Mouse (Mus musculus): ENCODE measurements around the gene Ppp1r35. TPM values are rescaled to one million over a fixed set of nuclear protein-coding genes. Genes with fewer than 3 reads are reported as not detected.

The Ppp1r35 gene
- polyA plus RNA-seq, 1 experiment from 2014 or later = 61.4 TPM

GRCm38 (mm10) chr5:137788946-137789531, 10.4 kb downstream of the Ppp1r35 start:
- 94% methylated on average over 2 of the region's 2 CpGs for WGBS
- no peak overlapping the region for H3K9ac ChIP-seq (ENCODE audit: low read length)

GRCm38 (mm10) chr5:137791553-137791952, 12.9 kb downstream of the Ppp1r35 start:
- DNase-seq (ENCODE audit: low spot score) (no peak), ATAC-seq (ENCODE audit: insufficient number of reproducible peaks, low FRiP score, low TSS enrichment, low read depth) (no peak)
- Histone ChIP-seq H3K4me1 (ENCODE audit: control insufficient read depth, insufficient read depth, low read length) (no peaks in the 10 kb centered on the region), H3K9ac (ENCODE audit: low read length) (no peak overlapping the region), H3K27me3 (ENCODE audit: control insufficient read depth, insufficient read depth, low read length) (no peaks in the 10 kb centered on the region), H3K9me3 (ENCODE audit: control insufficient read depth, low read length) (no peaks in the 10 kb centered on the region), H3K4me2 (ENCODE audit: low read depth, severe bottlenecking) (no peak overlapping the region), H3K27ac (replicated peaks; ENCODE audit: low read depth, low read length) (no peak overlapping the region), H3K4me3 (ENCODE audit: low read depth, low read length) (no peak overlapping the region), H3K36me3 (ENCODE audit: control insufficient read depth, insufficient read depth, low read length) (no peaks in the 10 kb centered on the region)

More at GRCm38 (mm10) chr5:137788946-137789531, 10.4 kb downstream of the Ppp1r35 start:
- Histone ChIP-seq H3K4me1 (ENCODE audit: control insufficient read depth, insufficient read depth, low read length) (peaks cover 12% of the 10 kb centered on the region), H3K4me3 (ENCODE audit: low read depth, low read length) (no peak overlapping the region), H3K36me3 (ENCODE audit: control insufficient read depth, insufficient read depth, low read length) (peaks cover 3% of the 10 kb centered on the region; the same call in 1 of the 2 replicates), H3K4me2 (ENCODE audit: low read depth, severe bottlenecking) (no peak overlapping the region), H3K9me3 (ENCODE audit: control insufficient read depth, low read length) (no peaks in the 10 kb centered on the region), H3K27ac (replicated peaks; ENCODE audit: low read depth, low read length) (no peak overlapping the region), H3K27me3 (ENCODE audit: control insufficient read depth, insufficient read depth, low read length) (no peaks in the 10 kb centered on the region)
- DNase-seq (ENCODE audit: low spot score) = no peak
- no peak for ATAC-seq (ENCODE audit: insufficient number of reproducible peaks, low FRiP score, low TSS enrichment, low read depth)

- no peak overlapping the region for H3K4me3 ChIP-seq (ENCODE audit: low read depth, low read length)
- H3K9me3 ChIP-seq (ENCODE audit: control insufficient read depth, low read length) = no peaks in the 10 kb centered on the region
- ATAC-seq (ENCODE audit: insufficient number of reproducible peaks, low FRiP score, low TSS enrichment, low read depth) = no peak
- 92% methylated on average over 3 of the region's 3 CpGs for WGBS
- DNase-seq (ENCODE audit: low spot score) = no peak
- H3K4me1 ChIP-seq (ENCODE audit: control insufficient read depth, insufficient read depth, low read length) = no peaks in the 10 kb centered on the region
- H3K4me2 ChIP-seq (ENCODE audit: low read depth, severe bottlenecking) = no peak overlapping the region
- H3K27me3 ChIP-seq (ENCODE audit: control insufficient read depth, insufficient read depth, low read length) = no peaks in the 10 kb centered on the region
- no peak overlapping the region for H3K27ac ChIP-seq (replicated peaks; ENCODE audit: low read depth, low read length)
- no peaks in the 10 kb centered on the region for H3K36me3 ChIP-seq (ENCODE audit: control insufficient read depth, insufficient read depth, low read length)
- no peak overlapping the region for H3K9ac ChIP-seq (ENCODE audit: low read length)
Observed at GRCm38 (mm10) chr5:137796606-137797005, 18.0 kb downstream of the Ppp1r35 start.

GRCm38 (mm10) chr5:137800917-137801316, 22.3 kb downstream of the Ppp1r35 start:
- Histone ChIP-seq H3K27me3 (ENCODE audit: control insufficient read depth, insufficient read depth, low read length) (no peaks in the 10 kb centered on the region), H3K9ac (ENCODE audit: low read length) (no peak overlapping the region), H3K4me3 (ENCODE audit: low read depth, low read length) (no peak overlapping the region), H3K4me1 (ENCODE audit: control insufficient read depth, insufficient read depth, low read length) (no peaks in the 10 kb centered on the region), H3K27ac (replicated peaks; ENCODE audit: low read depth, low read length) (no peak overlapping the region), H3K4me2 (ENCODE audit: low read depth, severe bottlenecking) (no peak overlapping the region), H3K9me3 (ENCODE audit: control insufficient read depth, low read length) (no peaks in the 10 kb centered on the region), H3K36me3 (ENCODE audit: control insufficient read depth, insufficient read depth, low read length) (no peaks in the 10 kb centered on the region)
- ATAC-seq (ENCODE audit: insufficient number of reproducible peaks, low FRiP score, low TSS enrichment, low read depth) (no peak), DNase-seq (ENCODE audit: low spot score) (no peak)
- WGBS = 78% methylated on average over 3 of the region's 3 CpGs

- no peaks in the 10 kb centered on the region for H3K27me3 ChIP-seq (ENCODE audit: control insufficient read depth, insufficient read depth, low read length)
- no peaks in the 10 kb centered on the region for H3K9me3 ChIP-seq (ENCODE audit: control insufficient read depth, low read length)
- no peak overlapping the region for H3K4me2 ChIP-seq (ENCODE audit: low read depth, severe bottlenecking)
- DNase-seq (ENCODE audit: low spot score) (no peak), ATAC-seq (ENCODE audit: insufficient number of reproducible peaks, low FRiP score, low TSS enrichment, low read depth) (no peak)
- no peaks in the 10 kb centered on the region for H3K36me3 ChIP-seq (ENCODE audit: control insufficient read depth, insufficient read depth, low read length)
- no peak overlapping the region for H3K4me3 ChIP-seq (ENCODE audit: low read depth, low read length)
- 76% methylated on average over 1 of the region's 1 CpGs for WGBS
- no peak overlapping the region for H3K9ac ChIP-seq (ENCODE audit: low read length)
- no peak overlapping the region for H3K27ac ChIP-seq (replicated peaks; ENCODE audit: low read depth, low read length)
- H3K4me1 ChIP-seq (ENCODE audit: control insufficient read depth, insufficient read depth, low read length) = no peaks in the 10 kb centered on the region
Observed at GRCm38 (mm10) chr5:137806158-137806557, 27.5 kb downstream of the Ppp1r35 start.

GRCm38 (mm10) chr5:137808316-137808715, 29.7 kb downstream of the Ppp1r35 start:
- DNase-seq (ENCODE audit: low spot score) = no peak
- 84% methylated on average over 5 of the region's 5 CpGs for WGBS
- H3K4me1 ChIP-seq (ENCODE audit: control insufficient read depth, insufficient read depth, low read length) = no peaks in the 10 kb centered on the region
- ATAC-seq (ENCODE audit: insufficient number of reproducible peaks, low FRiP score, low TSS enrichment, low read depth) = no peak
- no peak overlapping the region for H3K27ac ChIP-seq (replicated peaks; ENCODE audit: low read depth, low read length)
- no peaks in the 10 kb centered on the region for H3K9me3 ChIP-seq (ENCODE audit: control insufficient read depth, low read length)
- H3K9ac ChIP-seq (ENCODE audit: low read length) = no peak overlapping the region
- no peak overlapping the region for H3K4me3 ChIP-seq (ENCODE audit: low read depth, low read length)
- H3K27me3 ChIP-seq (ENCODE audit: control insufficient read depth, insufficient read depth, low read length) = no peaks in the 10 kb centered on the region
- H3K4me2 ChIP-seq (ENCODE audit: low read depth, severe bottlenecking) = no peak overlapping the region
- no peaks in the 10 kb centered on the region for H3K36me3 ChIP-seq (ENCODE audit: control insufficient read depth, insufficient read depth, low read length)

GRCm38 (mm10) chr5:137817466-137818222, 39.0 kb downstream of the Ppp1r35 start:
- Histone ChIP-seq H3K4me1 (ENCODE audit: control insufficient read depth, insufficient read depth, low read length) (no peaks in the 10 kb centered on the region), H3K4me2 (ENCODE audit: low read depth, severe bottlenecking) (no peak overlapping the region), H3K9me3 (ENCODE audit: control insufficient read depth, low read length) (no peaks in the 10 kb centered on the region), H3K36me3 (ENCODE audit: control insufficient read depth, insufficient read depth, low read length) (no peaks in the 10 kb centered on the region), H3K4me3 (ENCODE audit: low read depth, low read length) (no peak overlapping the region), H3K27me3 (ENCODE audit: control insufficient read depth, insufficient read depth, low read length) (no peaks in the 10 kb centered on the region), H3K27ac (replicated peaks; ENCODE audit: low read depth, low read length) (no peak overlapping the region), H3K9ac (ENCODE audit: low read length) (no peak overlapping the region)
- ATAC-seq (ENCODE audit: insufficient number of reproducible peaks, low FRiP score, low TSS enrichment, low read depth) = no peak
- DNase-seq (ENCODE audit: low spot score) = no peak
- 79% methylated on average over 4 of the region's 4 CpGs for WGBS

GRCm38 (mm10) chr5:137822126-137822525, 43.5 kb downstream of the Ppp1r35 start:
- Histone ChIP-seq H3K4me2 (ENCODE audit: low read depth, severe bottlenecking) (no peak overlapping the region), H3K4me1 (ENCODE audit: control insufficient read depth, insufficient read depth, low read length) (no peaks in the 10 kb centered on the region), H3K9ac (ENCODE audit: low read length) (no peak overlapping the region), H3K4me3 (ENCODE audit: low read depth, low read length) (no peak overlapping the region), H3K9me3 (ENCODE audit: control insufficient read depth, low read length) (no peaks in the 10 kb centered on the region), H3K36me3 (ENCODE audit: control insufficient read depth, insufficient read depth, low read length) (no peaks in the 10 kb centered on the region), H3K27me3 (ENCODE audit: control insufficient read depth, insufficient read depth, low read length) (no peaks in the 10 kb centered on the region), H3K27ac (replicated peaks; ENCODE audit: low read depth, low read length) (no peak overlapping the region)
- ATAC-seq (ENCODE audit: insufficient number of reproducible peaks, low FRiP score, low TSS enrichment, low read depth) = no peak
- no peak for DNase-seq (ENCODE audit: low spot score)
- WGBS = 71% methylated on average over 4 of the region's 4 CpGs

Measured in limb, embryonic 11.5 days (tissue).